Mouse (Mus musculus) heart, postnatal 4 days (tissue): ENCODE measurements around the gene Dnah2. TPM values are rescaled to one million over a fixed set of nuclear protein-coding genes. Genes with fewer than 3 reads are reported as not detected.

ENCODE experiments used
- DNase-seq: peaks from one replicate; pipeline ENCODE4 v3.0.0; 2021
- total RNA-seq, 2 experiments: library from RNA; stranded (reverse); gene quantifications; 2 replicates each; pipeline ENCODE4 v1.2.3; 2021

Dnah2 gene
- total RNA-seq, 2 experiments from 2014 or later: 0.20 to 0.50 TPM

DNA sequence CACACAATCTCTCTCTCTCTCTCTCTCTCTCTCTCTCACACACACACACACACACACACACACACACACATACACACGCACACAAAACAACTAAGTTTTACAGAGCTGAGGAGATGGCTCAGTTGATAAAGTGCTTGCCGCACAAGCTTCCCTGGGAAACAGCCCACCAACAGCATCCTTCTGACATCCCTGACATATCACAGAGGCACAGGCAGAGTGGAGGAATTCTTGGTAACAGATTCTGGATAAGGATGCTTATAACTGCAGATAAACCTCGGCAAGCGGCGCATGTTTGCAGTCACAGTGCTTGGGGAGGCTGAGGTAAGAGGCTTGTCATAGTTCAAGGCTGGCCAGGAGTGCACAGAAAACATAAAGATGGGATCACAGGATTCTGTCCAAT is 87.3 kb downstream of the Dnah2 start:
- DNase-seq: no peak

DNA sequence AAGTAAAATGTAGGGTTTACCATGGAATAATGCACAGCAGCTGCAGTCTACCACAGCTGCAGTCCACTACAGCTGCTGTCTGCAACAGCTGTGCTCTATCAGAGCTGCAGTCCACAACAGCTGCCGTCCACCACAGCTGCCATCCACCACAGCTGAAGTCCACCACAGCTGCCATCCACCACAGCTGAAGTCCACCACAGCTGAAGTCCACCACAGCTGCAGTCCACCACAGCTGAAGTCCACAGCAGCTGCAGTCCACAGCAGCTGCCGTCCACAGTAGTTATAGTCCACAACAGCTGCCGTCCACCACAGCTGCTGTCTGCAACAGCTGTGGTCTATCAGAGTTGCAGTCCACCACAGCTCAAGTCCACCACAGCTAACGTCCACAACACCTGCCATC is 89.0 kb downstream of the Dnah2 start:
- DNase-seq: no peak

DNA sequence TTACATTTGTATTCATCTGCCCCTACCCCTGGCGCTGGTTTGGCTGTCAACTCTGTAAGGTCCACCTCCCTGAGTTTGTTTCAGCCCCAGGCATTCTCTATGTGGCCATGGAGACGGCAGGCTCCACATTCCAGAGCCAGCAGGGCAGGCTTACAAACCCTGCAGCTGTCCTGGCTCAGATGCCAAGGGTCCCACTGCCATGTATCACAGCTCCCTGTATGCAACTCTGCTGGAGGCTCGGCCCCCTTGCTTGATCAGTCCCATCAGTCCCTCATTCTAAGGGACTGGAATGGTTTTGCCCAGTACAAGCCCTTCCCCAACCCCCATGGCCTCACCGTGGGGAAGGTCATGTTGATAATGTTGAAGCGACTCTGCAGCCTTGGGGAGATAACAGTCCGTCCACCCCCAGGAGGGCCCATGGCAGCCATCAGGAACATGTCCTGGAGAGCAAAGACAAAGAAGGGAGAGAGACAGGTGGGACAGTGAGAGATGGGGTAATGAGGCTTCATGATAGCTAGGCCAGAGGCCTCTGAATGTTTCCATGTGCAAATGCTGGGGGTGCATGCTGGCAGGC is 91.8 kb downstream of the Dnah2 start:
- peak; percentile 52 for DNase-seq

DNA sequence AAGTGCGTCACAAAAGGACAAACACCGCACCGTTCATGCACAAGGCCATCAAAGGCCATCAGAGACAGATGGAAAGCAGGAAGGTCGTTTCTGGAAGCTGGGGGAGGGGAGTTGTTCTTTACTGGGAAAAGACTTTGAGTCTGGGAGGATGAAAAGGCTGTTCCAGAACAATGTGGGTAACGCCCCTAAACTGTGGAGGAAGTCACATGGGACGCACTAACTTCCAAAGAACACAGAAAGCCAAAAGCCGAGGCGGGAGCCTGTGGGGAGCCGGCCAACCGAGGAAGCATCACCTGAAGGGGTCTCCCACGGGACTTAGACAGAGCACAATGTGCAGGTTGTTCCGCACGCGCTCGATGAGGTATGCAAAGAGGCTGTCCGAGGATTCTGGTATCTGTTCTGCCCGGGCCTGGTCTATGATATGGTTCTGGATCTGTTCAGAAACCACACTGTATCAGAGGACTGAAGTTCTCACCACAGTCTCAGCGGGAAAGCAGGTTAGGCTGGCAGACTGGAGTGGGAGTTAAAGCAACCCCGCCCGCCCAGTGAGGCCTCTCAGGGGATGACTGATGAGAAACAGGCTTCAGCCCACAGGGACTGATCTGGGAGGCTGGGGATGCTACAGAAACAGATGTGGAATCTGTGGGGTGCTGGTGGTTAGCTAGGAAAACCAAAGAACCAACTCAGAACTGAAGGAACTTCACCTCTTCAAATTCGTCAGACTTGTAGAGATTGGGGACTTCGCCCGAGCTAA is 96.6 kb downstream of the Dnah2 start:
- DNase-seq: peak; percentile 61

DNA sequence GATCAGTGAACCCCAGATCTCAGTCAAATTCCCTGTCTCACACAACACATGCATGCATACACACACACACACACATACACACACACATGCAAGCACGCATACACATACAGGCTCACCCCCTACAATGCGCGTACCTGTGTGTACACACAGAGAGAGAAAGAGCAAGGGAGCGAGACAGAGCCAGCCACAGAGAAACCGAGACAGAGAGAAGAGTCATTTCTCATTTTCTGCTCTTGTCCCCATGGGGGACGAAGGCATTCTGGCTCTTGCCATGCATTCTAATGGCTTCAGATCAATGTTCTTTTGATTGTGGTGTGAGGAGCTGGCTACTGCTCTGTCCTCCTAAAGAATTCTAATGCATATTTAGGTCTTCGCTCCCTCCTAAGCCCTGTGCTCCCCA is 101.6 kb downstream of the Dnah2 start:
- DNase-seq: no peak

DNA sequence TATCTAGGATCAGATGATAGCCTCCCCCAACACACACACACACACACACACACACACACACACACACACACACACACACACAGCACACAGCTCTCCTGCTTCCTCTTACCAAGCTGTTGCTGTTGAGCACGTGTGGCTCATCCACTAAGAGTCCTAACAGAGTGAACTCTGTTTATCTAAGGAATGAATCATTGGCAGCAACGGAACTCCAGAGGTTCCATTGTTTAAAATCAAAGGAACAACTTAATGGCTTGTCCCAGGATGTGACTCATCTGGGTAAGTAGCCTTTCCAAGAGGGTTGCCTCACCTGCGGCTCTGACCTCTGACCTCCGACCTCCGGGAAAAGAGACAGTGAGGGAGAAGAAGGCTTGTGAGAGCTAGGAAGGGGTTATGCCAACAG is 105.6 kb downstream of the Dnah2 start:
- peak; percentile 36 for DNase-seq

DNA sequence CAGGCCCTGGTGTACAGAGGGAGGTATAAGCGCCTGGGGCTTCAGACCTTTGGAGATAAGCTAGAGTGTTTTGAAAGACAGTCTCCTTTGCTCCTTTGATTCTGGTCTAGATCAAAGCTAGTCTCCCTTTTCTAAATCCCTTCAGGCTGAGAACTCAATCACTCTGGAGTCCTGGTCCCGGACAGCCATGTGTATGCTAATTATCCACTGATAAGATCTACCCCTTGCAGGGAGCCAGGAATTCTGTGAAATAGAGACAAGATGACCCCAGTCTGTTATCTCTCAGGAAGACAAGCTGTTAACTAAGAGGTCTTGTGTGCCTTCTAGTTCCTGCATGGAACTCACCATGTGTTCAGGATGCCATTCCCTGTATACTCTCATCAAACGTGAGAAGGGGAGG is 111.6 kb downstream of the Dnah2 start:
- DNase-seq: no peak

DNA sequence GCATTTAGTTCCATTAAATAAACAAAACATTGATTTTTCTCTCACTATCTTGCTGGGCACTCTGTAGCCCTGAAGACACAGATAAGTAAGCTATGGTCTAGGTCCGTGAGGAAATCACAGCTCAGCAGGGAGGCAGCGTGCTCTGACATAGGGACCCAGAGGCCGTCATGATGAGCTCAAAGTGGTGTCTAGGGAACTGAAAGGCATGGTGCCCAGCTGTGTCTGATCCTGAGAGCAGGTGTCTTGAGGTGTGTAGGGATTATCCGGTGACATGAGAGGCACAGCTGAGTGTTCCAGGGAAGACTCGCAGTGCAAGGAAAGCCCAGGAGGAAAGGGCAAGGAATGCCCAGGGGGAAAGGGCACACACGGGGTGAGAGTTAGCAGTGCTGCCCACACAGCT is 115.7 kb downstream of the Dnah2 start:
- DNase-seq: no peak

DNA sequence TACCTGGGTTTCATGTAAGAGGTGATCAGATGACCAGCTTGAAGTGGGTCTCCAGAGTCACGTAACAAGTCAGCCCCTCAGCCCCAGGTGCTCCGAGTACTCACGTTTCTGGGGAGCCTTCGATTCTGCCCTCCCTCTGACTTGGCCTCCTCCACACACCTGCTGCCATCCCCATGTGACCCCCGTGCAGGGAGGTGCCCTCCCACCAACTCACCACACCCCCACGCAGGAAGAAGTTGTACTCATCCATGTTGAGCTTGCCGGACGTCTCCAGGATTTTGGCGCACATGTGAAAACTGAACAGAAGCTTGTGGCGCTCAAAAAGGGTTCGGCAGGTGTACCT is 116.3 kb downstream of the Dnah2 start:
- DNase-seq: no peak

DNA sequence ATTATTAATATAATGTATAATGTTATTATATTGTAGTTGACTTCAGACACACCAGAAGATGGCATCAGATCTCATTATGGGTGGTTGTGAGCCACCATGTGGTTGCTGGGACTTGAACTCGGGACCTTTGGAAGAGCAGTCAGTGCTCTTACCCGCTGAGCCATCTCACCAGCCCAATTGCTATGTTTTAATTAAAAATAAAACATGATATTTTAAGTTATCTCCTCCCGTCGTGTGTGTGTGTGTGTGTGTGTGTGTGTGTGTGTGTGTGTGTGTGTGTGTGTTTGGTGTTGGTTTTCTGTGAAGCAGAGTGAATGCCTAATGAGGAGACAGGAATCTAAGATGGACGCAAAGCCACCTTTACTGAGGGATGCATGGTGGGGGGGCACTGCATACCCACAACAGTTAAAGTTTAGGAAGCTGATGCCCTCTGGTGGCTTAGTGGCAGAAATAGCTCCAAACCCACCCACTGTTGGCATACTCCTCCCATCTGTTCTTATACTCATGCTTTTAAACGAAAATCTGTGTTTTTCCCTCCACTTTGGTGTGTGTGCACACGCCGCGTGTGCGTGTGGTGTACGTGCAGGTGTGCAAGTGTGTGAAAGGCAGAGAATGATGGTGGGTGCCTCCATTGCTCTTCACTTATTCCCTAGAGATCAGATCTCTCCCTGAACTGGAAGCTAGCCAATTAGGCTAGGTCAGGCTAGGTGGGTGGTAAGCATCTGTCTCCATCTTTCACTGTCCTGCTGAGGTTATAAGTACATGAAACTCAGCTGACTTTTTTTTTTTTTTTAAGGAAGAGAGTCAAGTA is 116.9 kb downstream of the Dnah2 start:
- DNase-seq: peak; percentile 77

DNA sequence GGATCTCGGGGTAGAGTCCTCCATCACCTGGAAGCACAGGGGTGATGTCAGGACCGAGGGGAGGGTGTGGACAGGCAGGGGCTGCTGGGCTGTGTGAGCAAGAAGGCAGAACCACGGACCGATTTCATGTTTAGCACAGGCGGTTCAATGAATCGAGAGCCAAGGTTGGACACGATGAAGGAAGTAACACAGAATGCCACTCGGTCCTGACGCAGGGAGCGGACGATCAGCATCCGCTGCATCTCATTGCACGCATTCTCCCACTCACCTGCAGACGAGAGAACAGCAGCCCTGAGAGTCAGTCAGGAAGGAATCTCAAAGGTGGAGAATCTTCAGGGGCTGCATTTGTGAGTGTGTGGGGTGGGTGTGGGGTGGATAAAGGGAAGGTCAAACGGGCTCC is 118.3 kb downstream of the Dnah2 start:
- DNase-seq: no peak

DNA sequence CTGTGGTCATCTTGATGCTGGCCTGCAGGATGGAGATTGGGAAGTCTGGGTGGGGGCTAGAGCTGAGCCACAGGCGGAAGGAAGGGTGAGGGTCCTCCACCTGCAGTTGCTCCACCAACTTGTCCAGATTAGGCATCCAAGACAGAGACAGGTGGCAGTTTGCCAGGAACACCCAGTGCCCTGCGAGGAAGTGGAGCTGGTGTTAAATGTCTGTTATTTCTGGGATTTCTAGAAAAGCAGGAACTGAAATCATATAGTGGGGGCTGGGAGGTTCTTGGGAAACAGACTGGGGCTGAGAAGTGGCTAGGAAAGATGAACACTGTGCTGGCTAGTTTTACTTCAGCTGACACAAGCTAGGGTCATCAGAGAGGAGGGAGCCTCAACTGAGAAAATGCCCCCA is 119.6 kb downstream of the Dnah2 start:
- DNase-seq: no peak

DNA sequence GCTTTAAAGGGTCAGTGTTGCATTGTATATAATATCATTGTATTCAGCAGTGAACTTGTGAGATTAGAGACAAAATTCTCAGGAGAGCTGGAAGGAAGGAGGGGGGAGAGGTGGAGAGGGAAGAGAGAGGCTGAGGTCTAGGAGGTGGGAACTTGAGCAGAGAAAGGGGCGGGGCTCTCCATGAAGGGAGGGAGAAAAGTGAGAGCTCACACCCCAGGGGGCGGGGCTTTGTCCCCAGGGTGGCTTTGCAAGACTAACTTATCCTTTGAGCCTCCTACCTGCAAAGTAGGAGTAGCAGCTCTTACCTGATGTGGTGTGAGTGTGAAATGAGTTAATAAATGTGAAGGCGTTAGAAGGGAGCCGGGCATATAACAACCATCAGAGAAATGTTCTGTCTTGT is 120.2 kb downstream of the Dnah2 start:
- DNase-seq: peak; percentile 46

DNA sequence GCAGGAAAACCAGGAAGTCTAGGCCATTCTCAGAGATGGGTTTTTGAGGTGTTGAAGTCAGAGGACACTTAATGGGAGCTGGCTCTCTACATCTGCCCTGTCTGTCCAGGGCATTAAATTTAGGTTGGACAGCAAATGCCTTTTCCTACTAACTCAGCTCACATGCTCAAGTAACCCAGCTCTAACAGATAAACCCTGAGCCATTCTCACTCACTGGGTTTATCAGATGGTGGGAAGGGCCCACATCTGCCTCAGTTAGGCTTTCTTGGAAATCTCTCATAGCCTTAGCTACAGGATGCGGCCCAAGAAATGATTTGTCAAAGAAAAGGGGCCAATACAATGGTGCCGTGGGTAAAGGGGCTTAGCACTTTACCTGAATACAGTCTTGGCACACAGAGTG is 122.7 kb downstream of the Dnah2 start:
- DNase-seq: no peak

DNA sequence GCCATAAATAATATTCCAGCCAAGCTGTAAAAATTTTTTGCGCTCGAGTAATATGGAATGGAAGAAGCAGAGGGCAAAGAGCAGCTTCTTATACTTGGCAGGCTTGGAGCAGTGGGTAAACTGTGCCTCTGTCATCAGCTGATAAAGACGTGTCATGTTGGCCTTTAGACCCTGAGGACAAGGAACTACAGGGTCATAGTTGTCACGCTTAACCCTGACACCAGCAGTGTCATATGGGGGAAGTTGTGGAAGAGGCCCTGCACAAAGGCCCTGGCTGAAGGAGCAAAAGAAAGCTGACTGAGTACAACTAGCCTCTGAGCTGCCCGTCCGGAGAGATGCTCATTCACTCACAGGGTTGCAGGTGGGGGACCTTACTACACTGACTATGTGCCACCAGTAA is 125.0 kb downstream of the Dnah2 start:
- DNase-seq: no peak

DNA sequence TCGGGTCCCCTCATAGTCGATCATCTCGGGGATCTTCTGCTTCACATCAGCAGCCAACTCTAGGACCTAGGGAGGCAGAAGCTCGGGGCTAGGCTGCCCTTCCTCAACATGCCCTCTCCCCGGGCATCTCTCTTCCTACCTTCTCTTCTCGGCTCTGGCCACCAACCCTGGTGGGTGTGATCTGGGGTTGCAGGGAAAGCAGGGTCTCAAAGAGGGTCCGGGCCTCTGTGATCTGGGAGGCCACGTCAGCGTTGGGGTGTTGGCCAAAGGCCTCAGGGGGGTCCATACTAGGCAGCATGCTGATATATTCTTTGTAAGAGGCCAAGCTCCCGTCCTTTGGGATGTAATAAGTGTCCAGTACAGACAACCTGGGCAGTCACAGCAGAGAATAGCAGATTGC is 126.1 kb downstream of the Dnah2 start:
- DNase-seq: no peak

DNA sequence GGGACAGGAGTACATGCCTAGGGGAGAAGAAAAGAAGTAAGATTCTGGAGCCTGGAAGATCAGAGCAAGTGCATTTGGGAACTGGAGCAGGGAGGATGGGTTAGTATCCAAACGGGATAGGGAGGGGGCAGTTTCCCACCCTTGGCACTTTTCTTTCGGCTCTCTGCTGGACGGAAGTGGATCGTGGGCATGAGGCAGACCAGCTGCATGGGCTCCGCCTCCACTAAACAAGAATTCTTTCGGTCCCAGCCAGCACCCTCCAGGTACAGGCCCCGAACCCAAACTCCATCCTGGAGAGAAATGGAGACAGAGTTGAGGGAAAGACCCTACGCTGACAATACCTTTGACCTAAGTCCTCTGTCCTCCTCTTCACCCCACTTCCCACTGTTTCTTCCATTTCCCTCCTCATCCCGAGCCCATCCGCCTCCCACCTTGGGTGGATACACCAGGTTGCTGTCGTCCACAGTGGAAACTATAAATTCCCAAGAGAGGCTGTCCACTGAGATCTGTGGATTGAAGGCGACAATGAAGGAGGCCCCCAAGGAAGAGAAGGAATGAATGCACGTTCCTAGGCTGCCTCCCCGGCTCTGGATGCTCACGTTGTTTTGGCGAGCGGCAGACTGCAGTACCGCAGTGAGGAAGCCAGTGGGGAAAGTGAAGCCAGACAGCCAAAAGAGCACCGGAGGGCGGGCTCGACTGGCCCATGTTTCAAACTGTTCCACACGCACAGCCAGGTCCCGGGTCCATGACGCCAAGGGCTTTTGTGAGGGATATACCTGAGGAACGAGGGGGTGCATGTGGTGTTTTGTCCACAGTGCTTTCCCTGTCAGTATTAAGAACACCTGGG is 127.6 kb downstream of the Dnah2 start:
- no peak for DNase-seq

DNA sequence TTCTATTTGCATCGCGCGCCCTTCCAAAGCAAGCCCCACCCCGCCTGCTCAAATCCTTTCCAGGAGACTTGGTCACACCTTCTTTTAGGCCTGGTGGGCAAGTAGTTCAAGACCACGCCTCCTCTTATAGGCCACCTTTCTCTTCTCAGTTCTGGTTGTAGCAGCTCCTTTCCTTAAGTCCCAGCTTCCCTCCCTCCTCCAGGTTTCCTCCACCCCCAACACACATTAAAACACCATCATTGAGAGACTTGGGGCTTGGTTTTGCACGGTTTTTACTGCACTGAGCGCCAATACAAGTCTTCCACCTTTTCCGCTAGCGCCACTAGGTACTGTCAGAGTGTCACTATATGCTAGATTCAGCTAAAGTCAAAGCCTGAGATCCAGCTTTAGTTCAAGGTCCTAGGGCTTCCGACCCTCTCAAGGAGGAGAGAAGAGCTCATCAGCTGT is 128.3 kb downstream of the Dnah2 start:
- DNase-seq: no peak

DNA sequence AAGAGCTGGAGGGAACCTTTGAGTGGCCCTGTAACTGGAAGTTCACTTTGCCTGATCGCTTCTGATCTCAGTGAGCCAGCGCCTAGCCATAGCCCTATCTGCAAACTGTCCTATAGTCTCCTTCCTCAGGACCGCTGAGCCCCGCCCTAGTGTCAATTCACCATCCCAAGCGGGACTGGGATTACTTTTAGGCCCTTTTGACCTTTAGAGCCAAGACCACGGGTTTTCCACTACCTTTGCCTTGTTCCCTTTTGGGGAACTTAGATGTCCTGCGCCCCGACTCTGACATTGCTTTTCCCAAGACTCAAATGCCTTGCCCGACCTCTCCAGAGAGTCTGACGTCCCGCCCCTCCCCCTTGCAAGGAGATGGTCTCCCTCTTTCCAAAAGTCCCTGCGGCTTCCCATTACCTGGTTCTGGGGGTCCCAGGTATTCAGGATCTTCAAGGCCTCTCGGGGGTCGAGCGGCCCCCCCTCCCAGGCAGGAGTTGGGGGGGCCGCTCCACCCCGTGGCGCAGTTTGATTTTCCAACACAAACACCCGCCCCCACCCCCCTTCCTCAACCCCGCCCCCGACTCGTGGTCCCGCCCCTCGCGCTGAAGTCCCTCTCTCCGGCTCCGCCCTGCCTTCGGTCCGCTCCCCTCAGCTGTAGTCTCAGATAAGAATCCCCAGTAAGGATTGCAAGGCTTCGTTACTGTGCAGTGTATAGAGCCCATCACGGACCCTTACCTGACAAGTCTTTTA is 128.9 kb downstream of the Dnah2 start:
- DNase-seq: peak; percentile 65

DNA sequence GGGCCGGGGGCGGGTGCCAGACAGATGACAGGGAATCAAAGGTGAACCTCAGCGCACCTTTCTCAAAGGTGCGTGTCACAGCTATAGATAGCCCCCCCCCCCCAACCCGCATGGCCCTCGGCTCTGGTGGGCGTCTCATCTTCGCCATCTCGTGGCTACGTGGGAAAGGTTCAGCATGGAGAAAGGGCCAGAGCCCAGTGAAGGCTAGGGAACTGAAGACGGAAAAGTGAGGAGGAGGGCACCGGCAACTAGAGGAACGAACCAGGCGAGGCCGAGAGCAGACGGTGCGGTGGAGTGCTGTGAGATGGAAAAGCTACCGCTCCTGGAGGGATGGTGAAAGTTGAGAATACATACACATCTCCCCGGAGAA is 129.5 kb downstream of the Dnah2 start:
- DNase-seq: peak; percentile 64

DNA sequence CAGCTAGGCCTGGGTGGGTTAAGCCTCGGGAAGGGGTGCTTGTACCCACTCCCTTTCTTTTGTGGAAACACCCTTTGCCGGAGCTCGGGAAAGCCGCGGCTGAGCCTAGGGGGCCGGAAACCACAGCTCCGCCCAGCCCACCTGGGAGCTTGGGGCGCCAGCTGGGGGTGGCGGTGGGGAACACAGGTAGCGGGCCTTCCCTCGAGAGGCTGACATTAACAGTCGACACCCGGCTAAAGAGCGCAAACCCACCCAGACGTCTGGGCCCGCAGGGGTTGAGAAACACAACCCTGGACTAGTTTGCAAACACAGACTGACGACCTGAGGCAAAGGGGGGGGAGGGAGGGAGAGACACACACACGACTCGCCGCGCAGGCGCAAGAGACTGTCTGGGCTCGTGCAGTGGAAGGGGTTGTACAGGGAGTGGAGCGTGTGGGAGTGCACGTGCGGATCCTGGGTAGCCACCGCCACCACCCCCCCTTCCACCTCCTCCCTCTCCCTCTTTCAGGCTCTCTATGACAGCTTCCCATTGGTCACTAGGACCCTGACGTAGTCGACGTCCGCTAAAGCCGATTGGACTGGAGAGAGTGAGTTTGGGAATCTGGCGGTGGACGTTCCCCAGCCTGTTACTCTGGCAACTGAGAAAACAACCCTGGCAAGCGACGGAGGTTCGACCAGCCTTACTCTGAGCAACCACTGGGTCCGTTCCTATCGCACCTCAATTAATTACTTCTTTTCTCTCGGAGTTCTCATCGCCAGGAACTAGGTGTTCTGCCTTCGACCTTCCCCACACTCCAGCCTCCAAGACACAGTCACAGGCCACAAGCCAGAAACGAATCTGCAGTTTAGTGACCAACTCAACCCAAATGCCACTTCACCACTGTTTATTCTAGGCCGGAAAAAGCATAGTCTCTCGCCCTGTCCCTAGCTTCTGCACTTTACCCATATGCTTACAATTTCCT is 130.1 kb downstream of the Dnah2 start:
- DNase-seq: peak; percentile 92
